Mouse (Mus musculus): ENCODE measurements around the gene Havcr2. TPM values are rescaled to one million over a fixed set of nuclear protein-coding genes. Genes with fewer than 3 reads are reported as not detected.

Havcr2 gene
- total and polyA plus RNA-seq, 3 experiments = 0.27 to 0.60 TPM; not detected in 1

DNA sequence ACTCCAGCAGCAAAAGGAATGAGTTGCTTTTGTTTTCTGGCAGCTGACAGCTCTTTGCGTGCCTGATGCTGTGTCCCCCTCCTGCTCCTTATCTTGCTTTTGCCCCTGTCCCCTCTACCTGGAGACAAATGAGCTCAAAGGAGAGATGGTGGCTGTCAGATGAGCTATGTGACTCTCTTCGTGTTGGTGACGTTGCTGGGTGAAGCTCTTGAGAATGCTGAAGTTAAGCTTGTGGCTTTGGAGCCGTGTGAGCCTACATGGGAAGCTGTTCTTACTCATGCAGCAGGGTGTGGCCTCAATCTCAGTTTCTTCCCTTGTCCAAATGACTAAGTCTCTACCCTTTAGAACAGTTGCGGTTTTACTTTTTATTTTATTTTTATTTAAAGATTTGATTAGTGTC is 7.2 kb downstream of the Havcr2 start:
- no peaks in the 10 kb centered on the region for H3K9me3 ChIP-seq (replicated peaks; ENCODE audit: low read length)
- H3K4me3 ChIP-seq (replicated peaks in 1 of 3; ENCODE audit: low read depth in 2 of 3, low read length in 2 of 3, poor library complexity in 1 of 3) = peak overlapping the region in 1 of 3 experiments; percentile 10
- dilution Hi-C loops (cut with MboI; ENCODE audit: extremely low pct_ligation_motif_present, extremely low pct_unique_long_range_greater_than_20kb, low sequenced_read_pairs) = no loop called here
- no peak for TF ChIP-seq RCOR1 (conservative IDR thresholded peaks at IDR 0.05; ENCODE audit: low read depth, low read length)
- no peak for TF ChIP-seq HCFC1 (IDR thresholded peaks at IDR 0.05; ENCODE audit: low read depth, low read length)
- no peak for TF ChIP-seq UBTF (IDR thresholded peaks at IDR 0.05; ENCODE audit: low read depth, low read length)
- TF ChIP-seq TBP (conservative IDR thresholded peaks at IDR 0.05; ENCODE audit: low read depth, low read length) = no peak
- TF ChIP-seq TCF12 (IDR thresholded peaks at IDR 0.05; ENCODE audit: low read depth, low read length) = no peak
- no peak for TF ChIP-seq CHD1 (IDR thresholded peaks at IDR 0.05; ENCODE audit: low read depth, low read length)
- no peak for TF ChIP-seq MAX (IDR thresholded peaks at IDR 0.05; ENCODE audit: low read length)
- TF ChIP-seq ZMIZ1 (IDR thresholded peaks at IDR 0.05; ENCODE audit: low read depth, low read length) = no peak
- no peak for TF ChIP-seq ZNF384 (IDR thresholded peaks at IDR 0.05; ENCODE audit: low read depth, low read length)
- TF ChIP-seq POLR2AphosphoS2 (IDR thresholded peaks at IDR 0.05; ENCODE audit: low read depth, low read length) = no peak
- TF ChIP-seq PAX5 (IDR thresholded peaks at IDR 0.05; ENCODE audit: low read length) = no peak
- no peak for TF ChIP-seq KAT2A (IDR thresholded peaks at IDR 0.05; ENCODE audit: insufficient replicate concordance, low read length)
- TF ChIP-seq ETS1 (conservative IDR thresholded peaks at IDR 0.05; ENCODE audit: low read depth, low read length) = no peak
- no peak for TF ChIP-seq ZKSCAN1 (IDR thresholded peaks at IDR 0.05; ENCODE audit: borderline replicate concordance, low read depth, low read length)
- TF ChIP-seq ZC3H11A (IDR thresholded peaks at IDR 0.05; ENCODE audit: low read depth, low read length) = no peak
- no peak for TF ChIP-seq RAD21 (IDR thresholded peaks at IDR 0.05; ENCODE audit: low read depth, low read length)
- TF ChIP-seq E2F4 (IDR thresholded peaks at IDR 0.05; ENCODE audit: insufficient replicate concordance, low read depth, low read length) = no peak
- TF ChIP-seq MXI1 (IDR thresholded peaks at IDR 0.05; ENCODE audit: low read depth, low read length) = no peak
- no peak for TF ChIP-seq MEF2A (IDR thresholded peaks at IDR 0.05; ENCODE audit: borderline replicate concordance, low read depth, low read length)
- TF ChIP-seq BHLHE40 (IDR thresholded peaks at IDR 0.05; ENCODE audit: low read depth, low read length) = no peak; the same call in 1 of the 2 replicates
- no peaks in the 10 kb centered on the region for H3K79me2 ChIP-seq (replicated peaks; ENCODE audit: control insufficient read depth, extremely low read depth, insufficient read depth, poor library complexity, severe bottlenecking)
- no peaks in the 10 kb centered on the region for H3K36me3 ChIP-seq (replicated peaks in 1 of 2; ENCODE audit: control insufficient read depth in 1 of 2, insufficient read depth in 1 of 2, low read length in 1 of 2)
- in situ Hi-C loops (cut with MboI; ENCODE audit: low pct_ligation_motif_present, low pct_unique_long_range_greater_than_20kb, low sequenced_read_pairs) = no loop called here
- H3K9ac ChIP-seq (ENCODE audit: insufficient read depth, low read depth) = no peak overlapping the region
- peaks cover 10 to 28% of the 10 kb centered on the region in 2 experiments for H3K4me1 ChIP-seq (ENCODE audit: control insufficient read depth in 1 of 2, insufficient read depth in 2 of 2)
- peak overlapping the region; percentile 80 for H3K4me2 ChIP-seq (ENCODE audit: insufficient read depth, low read depth, poor library complexity, severe bottlenecking)
- peak; percentile 72 for DNase-seq (ENCODE audit: extremely low read depth)
- no peak overlapping the region for H3K27ac ChIP-seq (ENCODE audit: insufficient read depth, low read depth)
- H3K27me3 ChIP-seq (replicated peaks) = no peaks in the 10 kb centered on the region

GRCm38 (mm10) chr11:46466878-46467277 is 12.1 kb downstream of the Havcr2 start:
- TF ChIP-seq MEF2A (IDR thresholded peaks at IDR 0.05; ENCODE audit: borderline replicate concordance, low read depth, low read length) (no peak), BHLHE40 (IDR thresholded peaks at IDR 0.05; ENCODE audit: low read depth, low read length) (no peak), MYC (IDR thresholded peaks at IDR 0.05; ENCODE audit: low read depth, low read length) (no peak), JUN (IDR thresholded peaks at IDR 0.05; ENCODE audit: insufficient read depth, low read depth, low read length) (no peak), UBTF (IDR thresholded peaks at IDR 0.05; ENCODE audit: low read depth, low read length) (no peak), ETS1 (conservative IDR thresholded peaks at IDR 0.05; ENCODE audit: low read depth, low read length) (no peak), ZNF384 (IDR thresholded peaks at IDR 0.05; ENCODE audit: low read depth, low read length) (no peak), RAD21 (IDR thresholded peaks at IDR 0.05; ENCODE audit: low read depth, low read length) (no peak), CHD2 (IDR thresholded peaks at IDR 0.05; ENCODE audit: low read length) (no peak), HCFC1 (IDR thresholded peaks at IDR 0.05; ENCODE audit: low read depth, low read length) (no peak), KAT2A (IDR thresholded peaks at IDR 0.05; ENCODE audit: insufficient replicate concordance, low read length) (no peak)
- in situ Hi-C loops (cut with MboI; ENCODE audit: low pct_ligation_motif_present, low pct_unique_long_range_greater_than_20kb, low sequenced_read_pairs) = no loop called here

More at GRCm38 (mm10) chr11:46466878-46467277, 12.1 kb downstream of the Havcr2 start:
- dilution Hi-C loops (cut with MboI; ENCODE audit: extremely low pct_ligation_motif_present, extremely low pct_unique_long_range_greater_than_20kb, low sequenced_read_pairs) = no loop called here
- H3K4me3 ChIP-seq (replicated peaks in 1 of 3; ENCODE audit: low read depth in 2 of 3, low read length in 2 of 3, poor library complexity in 1 of 3) = no peak overlapping the region
- no peak overlapping the region for H3K9ac ChIP-seq (ENCODE audit: insufficient read depth, low read depth)
- no peak for DNase-seq (ENCODE audit: extremely low read depth)
- H3K79me2 ChIP-seq (replicated peaks; ENCODE audit: control insufficient read depth, extremely low read depth, insufficient read depth, poor library complexity, severe bottlenecking) = no peaks in the 10 kb centered on the region
- H3K4me1 ChIP-seq (ENCODE audit: control insufficient read depth in 1 of 2, insufficient read depth in 2 of 2) = peaks cover 1 to 8% of the 10 kb centered on the region in 2 experiments
- H3K27ac ChIP-seq (ENCODE audit: insufficient read depth, low read depth) = no peak overlapping the region
- no peaks in the 10 kb centered on the region for H3K27me3 ChIP-seq (replicated peaks)
- H3K4me2 ChIP-seq (ENCODE audit: insufficient read depth, low read depth, poor library complexity, severe bottlenecking) = no peak overlapping the region
- no peaks in the 10 kb centered on the region for H3K36me3 ChIP-seq (replicated peaks in 1 of 2; ENCODE audit: control insufficient read depth in 1 of 2, insufficient read depth in 1 of 2, low read length in 1 of 2)
- no peaks in the 10 kb centered on the region for H3K9me3 ChIP-seq (replicated peaks; ENCODE audit: low read length)

All from CH12.LX (cell line).